22 mouse cellular contexts compared by ENCODE assay signal in the genomic region with DNA sequence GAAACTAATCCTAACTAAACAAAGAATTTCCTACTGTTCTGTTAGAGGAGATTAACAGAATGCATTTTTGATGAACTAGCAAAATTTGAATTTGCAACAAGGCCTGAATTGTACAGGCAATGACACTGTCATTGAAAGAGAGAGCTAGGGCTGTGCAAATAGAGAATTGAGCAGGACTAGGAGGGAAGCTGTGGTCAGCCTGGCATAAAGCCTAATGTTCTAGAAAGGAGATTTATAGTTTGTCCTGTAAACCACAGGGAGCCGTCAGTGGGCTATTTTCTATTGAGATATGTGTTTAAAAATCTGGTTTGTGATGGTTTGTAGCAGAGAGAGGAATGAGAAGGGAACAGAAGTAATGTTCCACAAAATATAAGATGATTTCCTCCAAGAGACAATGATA.
DNase-seq lines count a peak whose midpoint lies in the region; ATAC-seq and TF ChIP-seq lines count a peak whose summit lies in the region.
"Had no signal": no experiment of that assay in that cellular context is flagged by ENCODE, and none has a peak within 500 bp of the region (broad histone marks: within the 10 kb centered on the region; RNA-seq: fewer than 3 reads in every experiment).

No protein-coding gene starts in this region.

- TF ChIP-seq CTCF in kidney, adult 2 months (conservative IDR thresholded peaks at IDR 0.05; ENCODE audit: insufficient read depth, insufficient read length, low read depth, low read length) = no peak
- TF ChIP-seq CTCF in lung, postnatal 0 days (IDR thresholded peaks at IDR 0.05) = no peak
- no peak for TF ChIP-seq CTCF in brain, embryonic 14.5 days (IDR thresholded peaks at IDR 0.05; ENCODE audit: borderline replicate concordance, extremely low read depth, insufficient read depth, insufficient read length)

- no peak overlapping the region for H3K4me3 ChIP-seq in kidney, adult 2 months (ENCODE audit: insufficient read depth, low read depth, low read length)
- H3K4me3 ChIP-seq in lung, postnatal 0 days (ENCODE audit: low read depth, low read length) = no peak overlapping the region
- H3K4me3 ChIP-seq: embryonic facial prominence, embryonic 12.5 days; heart, embryonic 10.5 days; hindbrain, embryonic 13.5 days; left cerebral cortex, adult 2 months; midbrain, embryonic 10.5 days; neural tube, embryonic 12.5 days had no signal

- H3K4me1 ChIP-seq in kidney, adult 2 months (ENCODE audit: control insufficient read depth, insufficient read depth, low read length) = no peaks in the 10 kb centered on the region
- no peaks in the 10 kb centered on the region for H3K4me1 ChIP-seq in lung, postnatal 0 days (ENCODE audit: insufficient read depth, low read depth, low read length)
- H3K4me1 ChIP-seq: embryonic facial prominence, embryonic 12.5 days; heart, embryonic 10.5 days; hindbrain, embryonic 13.5 days; midbrain, embryonic 10.5 days; neural tube, embryonic 12.5 days had no signal

- H3K9me3 ChIP-seq in lung, postnatal 0 days (ENCODE audit: low read length) = no peaks in the 10 kb centered on the region
- H3K9me3 ChIP-seq: embryonic facial prominence, embryonic 12.5 days; heart, embryonic 10.5 days; hindbrain, embryonic 13.5 days; midbrain, embryonic 10.5 days; neural tube, embryonic 12.5 days had no signal

- no peak overlapping the region for H3K4me2 ChIP-seq in lung, postnatal 0 days (replicated peaks; ENCODE audit: low read depth, low read length)
- H3K4me2 ChIP-seq: embryonic facial prominence, embryonic 12.5 days; hindbrain, embryonic 13.5 days; liver, embryonic 11.5 days; neural tube, embryonic 12.5 days had no signal

- no peak for TF ChIP-seq EP300 in lung, postnatal 0 days (IDR thresholded peaks at IDR 0.05)

- H3K9ac ChIP-seq in lung, postnatal 0 days (replicated peaks; ENCODE audit: low read depth) = no peak overlapping the region
- H3K9ac ChIP-seq: embryonic facial prominence, embryonic 12.5 days; hindbrain, embryonic 13.5 days; neural tube, embryonic 12.5 days had no signal

- WGBS in kidney, adult 2 months = 24% methylated on average over 1 of the region's 1 CpGs
- WGBS in lung, postnatal 0 days = 34% methylated on average over 1 of the region's 1 CpGs

- no peaks in the 10 kb centered on the region for H3K27me3 ChIP-seq in kidney, adult 2 months (replicated peaks; ENCODE audit: control insufficient read depth, insufficient read depth, low read length)
- H3K27me3 ChIP-seq in lung, postnatal 0 days (replicated peaks; ENCODE audit: insufficient read depth, low read length) = no peaks in the 10 kb centered on the region
- H3K27me3 ChIP-seq: embryonic facial prominence, embryonic 12.5 days; hindbrain, embryonic 13.5 days; neural tube, embryonic 12.5 days; Patski had no signal

- TF ChIP-seq POLR2A in kidney, adult 2 months (IDR thresholded peaks at IDR 0.05; ENCODE audit: low read depth, low read length) = no peak
- no peak for TF ChIP-seq POLR2A in brain, embryonic 14.5 days (IDR thresholded peaks at IDR 0.05; ENCODE audit: borderline replicate concordance, extremely low read depth, insufficient read depth, insufficient read length, poor library complexity, severe bottlenecking)

- H3K36me3 ChIP-seq in kidney, adult 2 months (ENCODE audit: control insufficient read depth, insufficient read depth, low read length) = no peaks in the 10 kb centered on the region
- H3K36me3 ChIP-seq in lung, postnatal 0 days (ENCODE audit: insufficient read depth, low read length) = no peaks in the 10 kb centered on the region
- H3K36me3 ChIP-seq: embryonic facial prominence, embryonic 12.5 days; heart, embryonic 10.5 days; hindbrain, embryonic 13.5 days; midbrain, embryonic 10.5 days; neural tube, embryonic 12.5 days had no signal

- DNase-seq in kidney, adult 2 months = peak; percentile 4
- no peak for DNase-seq in kidney, adult 11 months
- peak; percentile 3 for DNase-seq in lung, postnatal 10 days
- no peak for DNase-seq in lung, postnatal 0 days (ENCODE audit: low spot score)
- peak; percentile 45 for DNase-seq in brain, embryonic 14.5 days (ENCODE audit: low read depth)
- no peak for DNase-seq in spleen, adult 12 weeks (ENCODE audit: low spot score)
- DNase-seq: cerebellum, adult 9-10 months; gastrocnemius, postnatal 25 days; layer of hippocampus, adult 9-11 months; left cerebral cortex, postnatal 4 days; right cerebral cortex, adult 18-20 months; thymus, postnatal 36 days had no signal

- no peak overlapping the region for H3K27ac ChIP-seq in kidney, adult 2 months (ENCODE audit: insufficient read depth, low read depth, low read length)
- no peak overlapping the region for H3K27ac ChIP-seq in lung, postnatal 0 days (ENCODE audit: low read length)
- H3K27ac ChIP-seq: embryonic facial prominence, embryonic 12.5 days; heart, embryonic 10.5 days; hindbrain, embryonic 13.5 days; left cerebral cortex, adult 2 months; midbrain, embryonic 10.5 days; neural tube, embryonic 12.5 days had no signal

- no peak for ATAC-seq in lung, postnatal 0 days
- ATAC-seq in megakaryocyte, adult 5-6 weeks (ENCODE audit: poor library complexity, severe bottlenecking) = peak; percentile 40; the same call in 1 of the 2 replicates
- ATAC-seq: forebrain, embryonic 16.5 days; Patski had no signal

Comparison
In these comparisons a context has a peak if more than half of its experiments do, and no peak if none do; other contexts are left out.
1. DNase-seq: peak in kidney, adult 2 months (single experiment), lung, postnatal 10 days (single experiment) and brain, embryonic 14.5 days (single experiment); none in kidney, adult 11 months (single experiment), lung, postnatal 0 days (single experiment) and spleen, adult 12 weeks (single experiment).